Mouse (Mus musculus) kidney, embryonic 15.5 days (tissue): Measurements from ENCODE around the gene Pum1. TPM values are rescaled to one million over a fixed set of nuclear protein-coding genes. Genes with fewer than 3 reads are reported as not detected.
A peak's percentile ranks its signal among the peaks of the same experiment; 100 is the strongest.

Experiments used
- ATAC-seq: fragments of 200-750 bp; cut with Nextera tagmentation; replicated peaks from 2 replicates; pipeline ENCODE4 v1.8.0; 2017; ENCODE audit warnings: moderate TSS enrichment; ENCODE audit not compliant: low FRiP score
- H3K27ac ChIP-seq: fragments of 300-500 bp; sonication (generic); 2 replicates; pipeline ENCODE4 v1.5.1; 2015; ENCODE audit warnings: mild to moderate bottlenecking, inconsistent platforms
- H3K27me3 ChIP-seq: fragments of 300-500 bp; sonication (generic); 2 replicates; pipeline ENCODE4 v1.6.1; 2015; ENCODE audit warnings: inconsistent platforms
- H3K36me3 ChIP-seq: fragments of 300-500 bp; sonication (generic); 2 replicates; pipeline ENCODE4 v1.6.1; 2015; ENCODE audit warnings: inconsistent platforms
- H3K4me1 ChIP-seq: fragments of 300-500 bp; sonication (generic); 2 replicates; pipeline ENCODE4 v1.6.1; 2015; ENCODE audit warnings: inconsistent platforms
- H3K4me2 ChIP-seq: fragments of 300-500 bp; sonication (generic); 2 replicates; pipeline ENCODE4 v1.6.1; 2015; ENCODE audit warnings: moderate library complexity, mild to moderate bottlenecking, inconsistent platforms
- H3K4me3 ChIP-seq: fragments of 300-500 bp; sonication (generic); replicated peaks from 2 replicates; pipeline ENCODE4 v1.5.1; 2015; ENCODE audit warnings: mild to moderate bottlenecking, inconsistent platforms
- H3K9ac ChIP-seq: fragments of 300-500 bp; sonication (generic); 2 replicates; pipeline ENCODE4 v1.6.1; 2015; ENCODE audit warnings: mild to moderate bottlenecking, inconsistent platforms
- H3K9me3 ChIP-seq: fragments of 300-500 bp; sonication (generic); replicated peaks from 2 replicates; pipeline ENCODE4 v1.6.1; 2016; ENCODE audit warnings: inconsistent platforms
- WGBS: fragments of 180-500 bp; shearing (Covaris S2); methylation state at CpG from one replicate; pipeline ENCODE4 v1.1.7; 2015; ENCODE audit warnings: mixed read lengths; 5-methylcytosine and 5-hydroxymethylcytosine counted together
- polyA plus RNA-seq: library from polyadenylated mRNA; unstranded; fragments of >200 nt; fragmentation: Nextera tagmentation; extraction: Ambion mirVana; gene quantifications from 2 replicates; pipeline ENCODE4 v1.2.1, GENCODE M21; 2015

The Pum1 gene
- polyA plus RNA-seq, 1 experiment from 2014 or later: 101 TPM

DNA sequence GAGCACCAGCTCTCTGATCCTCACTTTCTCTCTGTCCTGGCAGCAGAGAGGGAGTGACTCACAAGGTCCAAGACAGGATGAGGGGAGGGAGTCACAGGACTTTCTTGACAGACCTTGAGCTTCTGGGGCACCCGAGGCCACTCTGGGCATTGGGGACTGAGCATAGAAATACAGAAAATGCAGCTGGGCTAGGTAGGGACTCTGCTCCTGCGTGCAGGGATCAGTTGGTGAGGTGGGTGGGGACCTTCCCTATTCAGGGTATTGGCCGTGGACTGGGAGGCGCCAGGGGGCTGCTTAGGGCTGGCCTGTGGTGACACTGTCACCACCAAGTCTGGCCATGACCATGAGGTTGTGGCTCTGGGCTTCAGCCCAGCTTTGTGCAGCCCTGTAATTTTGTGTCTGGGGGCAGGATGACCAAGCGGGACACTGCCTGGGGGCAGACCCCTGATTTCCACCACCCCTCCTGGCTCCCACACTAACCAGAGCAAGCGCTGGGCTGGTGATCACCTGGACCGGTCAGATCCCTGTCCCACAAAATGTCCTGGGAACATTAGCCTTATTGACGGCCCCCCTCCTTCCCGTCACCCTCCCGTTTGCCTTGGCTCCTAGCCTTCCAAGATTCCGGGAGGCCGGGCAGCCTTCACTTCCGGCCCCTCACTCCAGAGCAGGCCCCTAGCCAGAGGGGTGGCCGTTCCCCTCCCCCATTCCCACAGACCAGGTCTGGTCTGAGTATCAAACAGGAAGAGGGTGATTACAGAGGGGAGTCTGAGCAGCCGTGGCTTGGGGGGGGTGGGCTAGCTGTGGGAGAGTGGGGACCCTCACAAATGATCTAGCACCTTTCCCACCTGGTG is 134.3 kb downstream of the Pum1 start:
- H3K4me1 ChIP-seq: peaks cover 79% of the 10 kb centered on the region
- 0 out of 2 replicates have a peak, but pooled peaks have one; percentile 31 for ATAC-seq
- 13% methylated on average over 15 of the region's 15 CpGs for WGBS

DNA sequence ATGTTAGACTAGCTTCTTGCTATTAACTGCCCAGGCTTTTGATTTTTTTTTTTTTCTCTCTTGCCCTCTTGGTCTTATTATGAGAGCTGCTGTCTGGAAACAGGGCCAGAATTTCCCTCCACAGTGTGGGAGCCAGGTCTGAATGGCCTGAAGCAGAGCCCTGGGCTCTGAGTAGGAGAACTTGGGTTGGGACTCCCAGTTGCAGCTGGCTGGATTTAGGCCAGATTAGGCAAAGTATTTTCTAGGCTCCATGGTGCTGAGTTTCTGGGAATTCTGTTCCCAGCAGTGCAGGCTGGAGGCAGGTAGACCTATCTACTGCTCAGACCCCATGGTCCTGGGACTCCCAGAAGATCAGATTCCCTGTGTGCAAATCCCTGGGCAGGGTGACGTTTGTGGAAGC is 135.3 kb downstream of the Pum1 start:
- ATAC-seq: no peak
- peaks cover 6% of the 10 kb centered on the region; the same call in 1 of the 2 replicates for H3K27me3 ChIP-seq
- 41% methylated on average over 1 of the region's 1 CpGs for WGBS
- no peak overlapping the region for H3K4me3 ChIP-seq
- no peaks in the 10 kb centered on the region for H3K9me3 ChIP-seq
- H3K9ac ChIP-seq: no peak overlapping the region
- H3K36me3 ChIP-seq: no peaks in the 10 kb centered on the region
- peaks cover 75% of the 10 kb centered on the region for H3K4me1 ChIP-seq
- peak overlapping the region; percentile 68; the same call in 1 of the 2 replicates for H3K27ac ChIP-seq
- no peak overlapping the region for H3K4me2 ChIP-seq

More for the DNA sequence above, 134.3 kb downstream of the Pum1 start:
- Histone ChIP-seq H3K27me3 (peaks cover 12% of the 10 kb centered on the region; the same call in 1 of the 2 replicates), H3K4me2 (peak overlapping the region; percentile 27), H3K9me3 (no peaks in the 10 kb centered on the region), H3K27ac (peak overlapping the region; percentile 68), H3K9ac (no peak overlapping the region), H3K4me3 (no peak overlapping the region), H3K36me3 (no peaks in the 10 kb centered on the region)

DNA sequence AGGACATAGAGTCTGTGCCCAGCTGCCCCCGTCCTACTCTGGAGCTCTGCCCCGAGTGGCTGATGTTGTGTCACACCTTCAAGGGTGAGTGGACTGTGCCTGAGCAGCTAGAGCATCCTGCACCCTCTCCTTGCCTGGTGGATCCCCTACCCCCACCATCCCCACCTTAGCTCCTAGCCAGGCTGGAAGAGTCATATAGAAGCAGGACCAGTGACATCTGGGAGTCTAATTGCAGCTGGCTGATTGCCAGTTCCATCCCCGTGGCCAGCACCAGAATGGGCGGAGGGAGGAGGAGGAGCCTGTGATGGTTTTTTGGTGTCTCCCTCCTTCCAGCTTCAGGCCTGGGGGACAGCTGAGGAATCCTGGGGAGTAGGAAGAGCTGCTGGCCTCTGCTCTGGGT is 136.0 kb downstream of the Pum1 start:
- Histone ChIP-seq H3K4me2 (no peak overlapping the region), H3K27ac (no peak overlapping the region), H3K27me3 (peaks cover 4% of the 10 kb centered on the region; the same call in 1 of the 2 replicates), H3K9me3 (no peaks in the 10 kb centered on the region), H3K36me3 (no peaks in the 10 kb centered on the region), H3K4me1 (peaks cover 72% of the 10 kb centered on the region), H3K4me3 (no peak overlapping the region), H3K9ac (no peak overlapping the region)
- 0 out of 2 replicates have a peak, but pooled peaks have one; percentile 3 for ATAC-seq
- WGBS: 40% methylated on average over 4 of the region's 4 CpGs

DNA sequence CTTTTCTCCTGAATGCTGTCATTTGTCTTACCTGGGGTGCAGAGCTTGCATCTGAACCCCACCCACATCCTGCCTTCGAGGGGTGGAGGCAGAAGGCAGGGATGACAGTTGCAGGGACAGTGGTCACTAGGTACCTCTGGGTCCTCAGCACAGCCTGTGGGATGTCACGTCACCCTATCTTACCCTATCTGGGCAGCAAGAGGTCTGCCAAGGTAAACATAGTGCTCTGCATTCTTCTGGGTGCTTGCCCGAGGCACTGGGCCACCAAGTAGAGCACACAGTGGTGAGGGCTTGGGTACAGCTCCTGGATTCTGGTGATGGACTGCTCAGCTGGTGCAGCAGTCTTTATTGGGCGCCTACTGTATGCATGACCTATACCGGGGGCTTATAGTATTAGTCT is 136.5 kb downstream of the Pum1 start:
- H3K4me1 ChIP-seq: peaks cover 67% of the 10 kb centered on the region
- no peak for ATAC-seq
- 63% methylated on average over 5 of the region's 5 CpGs for WGBS
- H3K9me3 ChIP-seq: no peaks in the 10 kb centered on the region
- no peak overlapping the region for H3K9ac ChIP-seq
- no peak overlapping the region for H3K27ac ChIP-seq
- no peak overlapping the region for H3K4me3 ChIP-seq
- no peaks in the 10 kb centered on the region for H3K36me3 ChIP-seq
- no peaks in the 10 kb centered on the region for H3K27me3 ChIP-seq
- no peak overlapping the region for H3K4me2 ChIP-seq

DNA sequence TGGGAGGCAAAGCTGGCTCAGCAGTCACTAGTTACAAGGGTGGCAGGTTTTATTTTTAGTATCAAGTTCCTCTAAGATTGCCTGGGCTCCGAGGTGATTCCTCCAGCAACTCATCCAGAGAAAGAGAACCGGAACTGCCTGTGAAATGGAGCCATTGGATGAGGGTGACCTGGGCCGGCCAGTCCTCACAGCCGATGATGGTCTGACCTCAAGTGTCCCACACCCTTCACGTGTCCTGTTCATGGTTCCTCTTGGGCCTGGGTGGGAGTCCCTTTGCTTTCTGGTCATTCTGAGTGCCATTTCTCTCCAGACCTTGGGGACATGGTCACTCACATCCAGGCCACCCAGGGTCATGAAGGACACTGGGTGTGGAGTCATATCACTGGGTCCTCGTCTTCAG is 137.0 kb downstream of the Pum1 start:
- Histone ChIP-seq H3K4me1 (peaks cover 71% of the 10 kb centered on the region), H3K4me2 (no peak overlapping the region), H3K27ac (0 out of 2 replicates have a peak overlapping the region, but pooled peaks have one; percentile 10), H3K36me3 (no peaks in the 10 kb centered on the region), H3K4me3 (no peak overlapping the region), H3K27me3 (no peaks in the 10 kb centered on the region), H3K9ac (no peak overlapping the region), H3K9me3 (no peaks in the 10 kb centered on the region)
- 73% methylated on average over 6 of the region's 6 CpGs for WGBS
- no peak for ATAC-seq

DNA sequence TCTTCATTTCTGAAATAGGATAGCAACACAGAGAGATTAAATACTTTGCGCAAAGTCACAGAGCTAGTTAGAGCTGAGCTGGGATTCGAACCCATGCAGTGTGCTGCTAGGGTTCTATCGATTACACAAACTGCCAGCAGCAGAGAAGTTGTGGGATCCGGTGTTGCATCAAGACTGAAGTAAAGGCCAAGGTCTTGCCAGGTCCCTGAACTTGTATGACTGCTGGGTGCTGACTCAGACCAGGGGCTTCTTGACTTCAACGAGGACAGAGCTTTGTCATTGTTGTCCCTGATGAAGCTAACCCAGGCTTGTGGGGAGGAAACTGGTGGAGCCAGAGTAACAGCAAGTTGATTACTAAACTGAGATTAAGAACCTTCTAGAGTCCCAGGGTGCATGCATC is 138.1 kb downstream of the Pum1 start:
- no peak for ATAC-seq
- no peaks in the 10 kb centered on the region for H3K9me3 ChIP-seq
- no peaks in the 10 kb centered on the region for H3K36me3 ChIP-seq
- H3K9ac ChIP-seq: no peak overlapping the region
- no peaks in the 10 kb centered on the region for H3K27me3 ChIP-seq
- H3K4me2 ChIP-seq: no peak overlapping the region
- H3K4me1 ChIP-seq: peaks cover 71% of the 10 kb centered on the region
- 91% methylated on average over 5 of the region's 5 CpGs for WGBS
- no peak overlapping the region for H3K4me3 ChIP-seq
- H3K27ac ChIP-seq: no peak overlapping the region; the same call in 1 of the 2 replicates

DNA sequence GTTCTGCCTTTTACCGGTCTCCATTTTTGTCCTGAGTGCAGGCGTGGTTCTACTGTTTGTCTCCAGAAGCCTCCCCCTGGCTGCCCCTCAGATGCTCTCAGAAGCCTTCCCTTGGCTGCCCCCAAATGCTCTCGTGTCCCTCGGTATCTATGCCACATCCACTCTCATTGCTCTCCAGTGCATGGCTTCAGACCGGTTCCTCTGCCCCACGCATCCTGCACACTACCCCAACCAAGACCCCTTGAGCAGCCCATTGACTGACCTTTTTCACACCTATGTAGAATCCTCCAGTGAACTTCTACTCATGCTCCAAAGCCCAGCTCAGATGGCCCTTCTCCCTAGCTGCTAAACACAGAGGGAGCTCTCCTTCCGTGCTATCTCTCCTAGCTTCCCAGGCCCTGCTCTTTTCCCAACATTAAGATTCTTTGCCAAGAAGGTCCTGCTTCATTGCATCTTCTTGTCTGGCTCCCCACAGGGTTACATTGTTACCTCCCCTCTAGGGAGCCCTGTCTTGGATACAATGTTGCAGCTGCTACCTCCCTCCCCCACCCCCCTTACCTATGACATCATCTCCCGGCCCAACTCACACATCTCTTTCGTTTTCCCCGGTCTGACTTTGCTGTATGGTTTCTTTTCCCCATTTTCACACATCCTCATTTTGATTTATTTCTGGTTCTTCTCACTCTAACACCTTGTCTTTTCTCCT is 138.7 kb downstream of the Pum1 start:
- H3K4me1 ChIP-seq: peaks cover 70% of the 10 kb centered on the region
- H3K4me3 ChIP-seq: no peak overlapping the region
- H3K27me3 ChIP-seq: no peaks in the 10 kb centered on the region
- H3K9me3 ChIP-seq: no peaks in the 10 kb centered on the region
- no peaks in the 10 kb centered on the region for H3K36me3 ChIP-seq
- peak overlapping the region; percentile 31 for H3K4me2 ChIP-seq
- no peak overlapping the region for H3K9ac ChIP-seq
- ATAC-seq: no peak
- H3K27ac ChIP-seq: peak overlapping the region; percentile 56
- 44% methylated on average over 10 of the region's 10 CpGs for WGBS

DNA sequence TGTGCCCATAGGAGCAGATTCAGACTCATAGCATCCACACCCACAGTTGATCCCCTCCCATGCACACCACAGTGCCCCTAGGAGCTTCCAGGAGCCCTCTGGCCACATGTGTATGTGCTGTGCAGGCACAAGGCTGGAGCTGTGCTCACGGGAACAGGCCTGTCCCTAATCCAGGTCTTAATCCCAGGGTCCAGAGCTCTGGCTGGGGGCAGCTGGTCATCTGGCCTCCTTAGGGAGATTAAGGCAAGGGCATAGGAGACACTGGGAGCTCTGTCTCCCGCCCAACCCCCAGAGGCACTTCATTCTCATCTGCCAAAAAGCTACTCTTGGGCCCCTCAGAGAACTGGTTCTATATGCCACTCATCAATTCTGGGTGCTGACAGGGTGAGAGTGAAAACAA is 140.5 kb downstream of the Pum1 start:
- no peak overlapping the region for H3K4me3 ChIP-seq
- H3K9me3 ChIP-seq: no peaks in the 10 kb centered on the region
- H3K36me3 ChIP-seq: no peaks in the 10 kb centered on the region
- H3K4me2 ChIP-seq: no peak overlapping the region
- WGBS: 85% methylated on average over 2 of the region's 2 CpGs
- no peaks in the 10 kb centered on the region for H3K27me3 ChIP-seq
- H3K27ac ChIP-seq: no peak overlapping the region
- H3K9ac ChIP-seq: no peak overlapping the region
- peaks cover 52% of the 10 kb centered on the region for H3K4me1 ChIP-seq
- ATAC-seq: no peak

DNA sequence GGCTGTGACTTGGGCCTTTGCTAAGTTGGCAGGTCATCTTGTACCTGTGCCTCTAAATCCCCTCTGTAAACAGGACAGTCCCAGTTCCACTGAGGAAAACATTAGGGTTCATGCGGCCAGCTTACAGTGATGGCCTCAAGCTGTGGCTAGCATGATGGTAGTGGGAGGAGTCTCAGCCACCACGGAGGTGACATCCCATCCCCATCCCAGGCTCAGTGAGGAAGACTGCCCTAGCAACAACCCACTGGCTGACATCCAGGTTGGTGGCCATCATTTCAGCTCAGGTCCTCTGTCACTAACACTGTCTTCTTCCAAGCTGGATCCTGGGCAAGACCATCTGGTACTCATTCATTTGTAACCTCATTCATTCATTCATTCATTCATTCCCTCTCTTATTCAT is 141.2 kb downstream of the Pum1 start:
- no peaks in the 10 kb centered on the region for H3K36me3 ChIP-seq
- WGBS: 53% methylated on average over 2 of the region's 2 CpGs
- no peak overlapping the region for H3K4me3 ChIP-seq
- ATAC-seq: no peak
- peaks cover 45% of the 10 kb centered on the region for H3K4me1 ChIP-seq
- H3K9me3 ChIP-seq: no peaks in the 10 kb centered on the region
- no peak overlapping the region for H3K9ac ChIP-seq
- no peak overlapping the region for H3K4me2 ChIP-seq
- no peak overlapping the region for H3K27ac ChIP-seq
- no peaks in the 10 kb centered on the region for H3K27me3 ChIP-seq

DNA sequence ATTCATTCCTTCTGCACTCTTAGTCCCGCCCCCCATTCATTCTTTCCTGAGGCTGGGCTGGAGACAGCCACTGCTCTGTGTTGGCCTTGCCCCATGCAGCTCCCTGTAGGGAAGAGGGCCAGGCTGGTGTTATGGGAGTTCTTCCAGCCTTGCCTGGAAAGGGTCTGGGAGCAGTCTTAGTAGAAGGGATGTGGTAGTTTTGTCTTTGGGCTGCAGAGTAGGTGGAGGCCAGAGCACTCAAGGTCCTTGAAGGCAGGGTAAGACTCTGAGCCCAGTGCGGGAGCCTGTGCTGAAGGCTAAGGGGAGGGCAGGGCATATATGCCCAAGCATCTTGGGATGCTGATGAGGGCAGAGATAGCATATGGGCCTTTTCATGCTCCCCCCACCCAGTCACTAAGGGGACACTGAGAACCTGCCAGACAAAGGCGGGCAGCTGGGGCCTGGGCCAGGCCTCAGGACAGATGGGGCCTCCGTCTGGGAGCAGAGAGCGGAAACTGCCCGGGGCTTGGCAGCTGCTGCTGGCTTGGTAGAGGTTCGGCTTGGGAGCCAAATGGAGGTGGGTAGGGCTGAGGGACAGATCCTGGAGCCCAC is 141.7 kb downstream of the Pum1 start:
- ATAC-seq: no peak
- Histone ChIP-seq H3K27ac (no peak overlapping the region), H3K9me3 (no peaks in the 10 kb centered on the region), H3K4me3 (no peak overlapping the region), H3K27me3 (no peaks in the 10 kb centered on the region), H3K4me2 (no peak overlapping the region), H3K9ac (no peak overlapping the region), H3K4me1 (peaks cover 44% of the 10 kb centered on the region), H3K36me3 (no peaks in the 10 kb centered on the region)
- 72% methylated on average over 7 of the region's 7 CpGs for WGBS

DNA sequence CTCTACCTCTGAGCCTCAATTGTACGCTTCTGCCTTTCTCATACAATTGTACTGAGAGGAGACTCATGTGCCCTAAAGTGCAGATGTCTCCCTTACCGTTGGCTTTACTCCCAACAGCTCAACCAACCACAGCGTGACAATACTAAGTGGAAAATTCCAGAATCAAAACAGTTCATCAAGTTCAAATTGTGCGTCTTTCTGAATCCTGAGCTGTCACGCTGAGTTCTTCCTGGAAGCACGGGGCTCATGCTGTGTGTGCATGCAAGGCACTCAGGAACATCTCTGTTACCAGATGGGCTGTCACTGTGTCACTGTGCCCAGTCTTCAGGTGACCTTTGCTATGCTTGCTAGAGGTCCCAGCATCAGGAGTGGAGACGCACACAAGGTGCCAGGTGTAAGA is 142.6 kb downstream of the Pum1 start:
- Histone ChIP-seq H3K27me3 (no peaks in the 10 kb centered on the region), H3K36me3 (no peaks in the 10 kb centered on the region), H3K4me3 (no peak overlapping the region), H3K27ac (no peak overlapping the region), H3K9me3 (no peaks in the 10 kb centered on the region), H3K4me1 (peaks cover 36% of the 10 kb centered on the region), H3K4me2 (no peak overlapping the region), H3K9ac (no peak overlapping the region)
- WGBS: 85% methylated on average over 7 of the region's 7 CpGs
- ATAC-seq: no peak

DNA sequence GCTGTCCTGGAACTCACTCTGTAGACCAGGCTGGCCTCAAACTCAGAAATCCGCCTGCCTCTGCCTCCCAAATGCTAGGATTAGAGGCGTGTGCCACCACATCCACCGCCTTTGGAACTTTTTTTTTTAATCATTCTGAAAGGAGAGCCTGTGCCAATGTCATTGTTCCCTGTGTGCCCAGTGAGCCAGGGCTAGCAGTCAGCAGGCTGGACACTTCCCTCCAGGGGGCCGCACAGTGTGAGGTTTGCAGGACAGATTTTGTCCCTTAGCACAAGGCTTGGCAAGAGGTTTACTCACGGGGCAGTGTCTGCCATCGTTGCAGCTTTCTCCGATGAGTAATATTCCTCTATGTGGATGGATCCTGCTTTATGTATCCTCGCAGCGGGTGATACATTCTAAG is 143.6 kb downstream of the Pum1 start:
- WGBS: 90% methylated on average over 9 of the region's 9 CpGs
- ATAC-seq: no peak
- Histone ChIP-seq H3K9me3 (no peaks in the 10 kb centered on the region), H3K9ac (no peak overlapping the region), H3K27me3 (no peaks in the 10 kb centered on the region), H3K4me2 (no peak overlapping the region), H3K27ac (no peak overlapping the region), H3K4me1 (peaks cover 34% of the 10 kb centered on the region), H3K36me3 (no peaks in the 10 kb centered on the region), H3K4me3 (no peak overlapping the region)
